Mouse (Mus musculus) midbrain, embryonic 15.5 days (tissue): ENCODE data around the gene Heatr5b. TPM values are rescaled to one million over a fixed set of nuclear protein-coding genes. Genes with fewer than 3 reads are reported as not detected.

Source experiments
- ATAC-seq: fragments of 200-750 bp; cut with Nextera tagmentation; replicated peaks from 2 replicates; pipeline ENCODE4 v1.8.0; 2017; ENCODE audit warnings: moderate TSS enrichment
- H3K27ac ChIP-seq: fragments of 300-500 bp; sonication (generic); 2 replicates; pipeline ENCODE4 v1.5.1; 2015; ENCODE audit warnings: mild to moderate bottlenecking, inconsistent platforms
- H3K27me3 ChIP-seq: fragments of 300-500 bp; sonication (generic); replicated peaks from 2 replicates; pipeline ENCODE4 v1.6.1; 2015; ENCODE audit warnings: inconsistent platforms
- H3K36me3 ChIP-seq: fragments of 300-500 bp; sonication (generic); replicated peaks from 2 replicates; pipeline ENCODE4 v1.6.1; 2015; ENCODE audit warnings: inconsistent platforms
- H3K4me1 ChIP-seq: fragments of 300-500 bp; sonication (generic); 2 replicates; pipeline ENCODE4 v1.6.1; 2015; ENCODE audit warnings: inconsistent platforms
- H3K4me2 ChIP-seq: fragments of 300-500 bp; sonication (generic); 2 replicates; pipeline ENCODE4 v1.6.1; 2015; ENCODE audit warnings: inconsistent platforms, mild to moderate bottlenecking, moderate library complexity
- H3K4me3 ChIP-seq: fragments of 300-500 bp; sonication (generic); 2 replicates; pipeline ENCODE4 v1.5.1; 2015; ENCODE audit warnings: mild to moderate bottlenecking, inconsistent platforms
- H3K9ac ChIP-seq: fragments of 300-500 bp; sonication (generic); 2 replicates; pipeline ENCODE4 v1.6.1; 2015; ENCODE audit warnings: mild to moderate bottlenecking, inconsistent platforms
- H3K9me3 ChIP-seq: fragments of 300-500 bp; sonication (generic); 2 replicates; pipeline ENCODE4 v1.6.1; 2016; ENCODE audit warnings: inconsistent platforms
- WGBS: fragments of 180-500 bp; shearing (Covaris S2); methylation state at CpG from one replicate; pipeline ENCODE4 v1.1.7; 2015; ENCODE audit warnings: mixed read lengths; 5-methylcytosine and 5-hydroxymethylcytosine counted together
- polyA plus RNA-seq: library from polyadenylated mRNA; unstranded; fragments of >200 nt; fragmentation: Nextera tagmentation; extraction: Ambion mirVana; gene quantifications from 2 replicates; pipeline ENCODE4 v1.2.1, GENCODE M21; 2015

The Heatr5b gene
- polyA plus RNA-seq, 1 experiment from 2014 or later = 21.7 TPM

- H3K9ac ChIP-seq = no peak overlapping the region
- ATAC-seq = no peak
- no peaks in the 10 kb centered on the region for H3K9me3 ChIP-seq
- H3K4me1 ChIP-seq = 0 out of 2 replicates have a peak, but pooled peaks cover 3% of the 10 kb centered on the region
- no peak overlapping the region for H3K27ac ChIP-seq
- 83% methylated on average over 6 of the region's 6 CpGs for whole genome bisulfite sequencing
- no peak overlapping the region for H3K4me2 ChIP-seq
- no peak overlapping the region for H3K4me3 ChIP-seq
- H3K27me3 ChIP-seq = no peaks in the 10 kb centered on the region
- H3K36me3 ChIP-seq = no peaks in the 10 kb centered on the region
Observed at GRCm38 (mm10) chr17:78724461-78725055, 110.6 kb downstream of the Heatr5b start.

- Histone ChIP-seq H3K27me3 (no peaks in the 10 kb centered on the region), H3K27ac (no peak overlapping the region), H3K9me3 (no peaks in the 10 kb centered on the region), H3K4me2 (no peak overlapping the region), H3K9ac (no peak overlapping the region), H3K4me1 (no peaks in the 10 kb centered on the region), H3K4me3 (no peak overlapping the region), H3K36me3 (peaks cover 4% of the 10 kb centered on the region; the same call in 1 of the 2 replicates)
- ATAC-seq = no peak
- WGBS = 93% methylated on average over 7 of the region's 7 CpGs
Observed at GRCm38 (mm10) chr17:78721690-78722089, 113.5 kb downstream of the Heatr5b start.

DNA sequence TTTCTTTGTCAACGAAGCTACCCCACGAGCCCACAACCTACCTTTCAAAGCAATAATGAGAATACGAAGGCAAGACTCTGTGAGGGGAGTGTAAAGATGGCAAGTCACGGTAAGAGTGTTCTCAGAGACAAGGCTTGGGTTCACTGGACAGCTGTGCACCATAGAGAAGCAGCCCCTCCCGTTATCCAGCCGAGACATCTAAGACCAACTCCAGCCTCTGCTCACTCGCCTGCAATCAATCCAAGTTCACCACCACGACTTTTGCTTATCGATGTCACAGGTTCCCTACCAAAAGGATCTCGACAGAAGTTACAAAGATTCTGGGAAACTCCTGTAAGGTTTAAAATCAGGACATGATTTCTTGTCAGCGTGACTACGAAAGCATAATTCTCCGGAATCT, 116.1 kb downstream of the Heatr5b start:
- ATAC-seq = no peak
- no peak overlapping the region for H3K4me2 ChIP-seq
- H3K36me3 ChIP-seq = peaks cover 4% of the 10 kb centered on the region; the same call in 1 of the 2 replicates
- no peak overlapping the region for H3K9ac ChIP-seq
- H3K4me3 ChIP-seq = no peak overlapping the region
- H3K4me1 ChIP-seq = no peaks in the 10 kb centered on the region
- H3K27ac ChIP-seq = no peak overlapping the region
- H3K9me3 ChIP-seq = no peaks in the 10 kb centered on the region
- WGBS = 95% methylated on average over 13 of the region's 13 CpGs
- H3K27me3 ChIP-seq = no peaks in the 10 kb centered on the region

- 0 out of 2 replicates have a peak, but pooled peaks cover 2% of the 10 kb centered on the region for H3K36me3 ChIP-seq
- H3K27ac ChIP-seq = no peak overlapping the region
- 80% methylated on average over 2 of the region's 2 CpGs for WGBS
- H3K9me3 ChIP-seq = no peaks in the 10 kb centered on the region
- H3K4me1 ChIP-seq = no peaks in the 10 kb centered on the region
- no peak overlapping the region for H3K4me2 ChIP-seq
- no peak overlapping the region for H3K4me3 ChIP-seq
- H3K27me3 ChIP-seq = no peaks in the 10 kb centered on the region
- H3K9ac ChIP-seq = no peak overlapping the region
- ATAC-seq = no peak
Observed at GRCm38 (mm10) chr17:78710258-78710657, 124.9 kb downstream of the Heatr5b start.

DNA sequence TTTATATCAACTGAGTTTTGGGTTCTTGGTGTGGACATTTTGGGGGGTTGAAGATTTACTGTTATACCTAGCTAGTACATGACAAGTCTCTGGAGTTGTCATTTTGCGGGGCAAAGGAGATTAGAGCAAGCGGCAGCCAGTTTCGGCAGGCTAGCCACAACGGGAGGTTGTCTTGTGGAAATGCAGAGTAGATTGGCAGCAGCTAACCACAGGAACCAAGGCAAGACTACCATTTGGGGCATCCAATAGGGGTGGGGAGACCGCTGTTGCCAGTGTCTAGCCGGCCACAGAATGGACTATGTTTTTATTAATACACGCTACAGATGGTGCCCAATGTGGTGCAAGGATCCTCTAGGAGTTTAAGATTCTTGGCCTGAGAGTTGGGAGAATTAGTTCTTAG, 126.7 kb downstream of the Heatr5b start:
- Histone ChIP-seq H3K27me3 (no peaks in the 10 kb centered on the region), H3K9me3 (no peaks in the 10 kb centered on the region), H3K9ac (no peak overlapping the region), H3K4me1 (no peaks in the 10 kb centered on the region), H3K27ac (no peak overlapping the region), H3K4me2 (no peak overlapping the region), H3K36me3 (0 out of 2 replicates have a peak, but pooled peaks cover 2% of the 10 kb centered on the region), H3K4me3 (no peak overlapping the region)
- no peak for ATAC-seq
- 88% methylated on average over 7 of the region's 7 CpGs for WGBS

GRCm38 (mm10) chr17:78702988-78703387, 132.2 kb downstream of the Heatr5b start:
- no peaks in the 10 kb centered on the region for H3K4me1 ChIP-seq
- no peaks in the 10 kb centered on the region for H3K9me3 ChIP-seq
- 96% methylated on average over 7 of the region's 7 CpGs for WGBS
- H3K36me3 ChIP-seq = 0 out of 2 replicates have a peak, but pooled peaks cover 2% of the 10 kb centered on the region
- no peak overlapping the region for H3K4me2 ChIP-seq
- no peak overlapping the region for H3K4me3 ChIP-seq
- H3K27me3 ChIP-seq = no peaks in the 10 kb centered on the region
- H3K9ac ChIP-seq = no peak overlapping the region
- H3K27ac ChIP-seq = no peak overlapping the region
- ATAC-seq = no peak

Other genes starting within 250 kb of the Heatr5b start
- 5.0 and 5.4 TPM in 2 replicates for gene Strn, start 98.2 kb downstream of the Heatr5b start, polyA plus RNA-seq
- 45.3 and 46.2 TPM in 2 replicates for gene Gpatch11, start 203 bp upstream of the Heatr5b start, polyA plus RNA-seq
- gene Eif2ak2, start 47.2 kb upstream of the Heatr5b start, polyA plus RNA-seq = 2.2 and 4.3 TPM in 2 replicates
- 0.14 and 0.32 TPM in 2 replicates for gene Sult6b1, start 71.6 kb upstream of the Heatr5b start, polyA plus RNA-seq
- 103 TPM in 2 replicates for gene Cebpzos, start 81.1 kb upstream of the Heatr5b start, polyA plus RNA-seq
- gene Cebpz, start 101.7 kb upstream of the Heatr5b start, polyA plus RNA-seq = 39.2 and 42.3 TPM in 2 replicates
- 62.3 and 69.6 TPM in 2 replicates for gene Ndufaf7, start 101.8 kb upstream of the Heatr5b start, polyA plus RNA-seq
- gene Prkd3, start 185.5 kb upstream of the Heatr5b start, polyA plus RNA-seq = 11.2 and 11.8 TPM in 2 replicates
- 17.9 and 19.7 TPM in 2 replicates for gene Qpct, start 216.5 kb upstream of the Heatr5b start, polyA plus RNA-seq